Mouse (Mus musculus) adrenal gland, adult 10 weeks (tissue): Measurements from ENCODE around the gene Arhgap35. TPM values are rescaled to one million over a fixed set of nuclear protein-coding genes. Genes with fewer than 3 reads are reported as not detected.

Experiments used
- polyA plus RNA-seq: library from polyadenylated mRNA; stranded (reverse); fragments of 350-450 nt; fragmentation: Illumina TruSeq; extraction: RNeasy Lipid Tissue Mini Kit (QIAGEN cat#74804); gene quantifications from one replicate; pipeline ENCODE4 v1.2.3, GENCODE M21; 2014; ENCODE audit warnings: low read depth, low replicate concordance

Gene Arhgap35
- 47.0 TPM for polyA plus RNA-seq

GRCm38 (mm10) chr7:16614888-16615715 is at the start of gene Arhgap35:
Gene Arhgap35 (minus strand): TSS chr7:16614993.

GRCm38 (mm10) chr7:16477628-16478027 is 137.2 kb downstream of the Arhgap35 start, which contains the start of gene Npas1:
Gene Npas1 (minus strand): TSS chr7:16477728.

GRCm38 (mm10) chr7:16452587-16453073 is 162.2 kb downstream of the Arhgap35 start, which contains the start of gene Tmem160:
Gene Tmem160 (plus strand): TSS chr7:16452779.

Other genes starting within 250 kb of the Arhgap35 start
- 67.6 TPM for gene Sae1, start 227.2 kb downstream of the Arhgap35 start, polyA plus RNA-seq
- gene Zc3h4, start 214.1 kb downstream of the Arhgap35 start, polyA plus RNA-seq = 3.6 TPM
- gene Tmem160, start 162.2 kb downstream of the Arhgap35 start, polyA plus RNA-seq = not detected
- gene Npas1, start 137.3 kb downstream of the Arhgap35 start, polyA plus RNA-seq = not detected
- gene Ceacam15, start 60.7 kb upstream of the Arhgap35 start, polyA plus RNA-seq = not detected
- gene Ceacam9, start 106.9 kb upstream of the Arhgap35 start, polyA plus RNA-seq = not detected
- gene Ap2s1, start 123.4 kb upstream of the Arhgap35 start, polyA plus RNA-seq = 65.4 TPM
- 25.1 TPM for gene Slc1a5, start 166.3 kb upstream of the Arhgap35 start, polyA plus RNA-seq
- gene Strn4, start 200.9 kb upstream of the Arhgap35 start, polyA plus RNA-seq = 19.2 TPM
- 9.0 TPM for gene Fkrp, start 201.7 kb upstream of the Arhgap35 start, polyA plus RNA-seq
- 0.64 TPM for gene Prkd2, start 227.9 kb upstream of the Arhgap35 start, polyA plus RNA-seq